Mouse (Mus musculus) embryonic facial prominence, embryonic 10.5 days (tissue): ENCODE data around the gene Ccdc188. TPM values are rescaled to one million over a fixed set of nuclear protein-coding genes. Genes with fewer than 3 reads are reported as not detected.

Experiments
- DNase-seq: peaks from one replicate; pipeline ENCODE4 v3.0.0-alpha.2; 2017; ENCODE audit warnings: low spot score
- H3K27ac ChIP-seq: fragments of 300-500 bp; sonication (generic); replicated peaks from 2 replicates; pipeline ENCODE4 v1.5.1; 2016; ENCODE audit warnings: mild to moderate bottlenecking
- H3K27me3 ChIP-seq: fragments of 300-500 bp; sonication (generic); replicated peaks from 2 replicates; pipeline ENCODE4 v1.6.1; 2016; ENCODE audit warnings: low read depth, mild to moderate bottlenecking; ENCODE audit not compliant: poor library complexity, severe bottlenecking
- H3K36me3 ChIP-seq: fragments of 300-500 bp; sonication (generic); replicated peaks from 2 replicates; pipeline ENCODE4 v1.6.1; 2016; ENCODE audit warnings: mild to moderate bottlenecking, moderate library complexity
- H3K4me1 ChIP-seq: fragments of 300-500 bp; sonication (generic); 2 replicates; pipeline ENCODE4 v1.6.1; 2016
- H3K4me3 ChIP-seq: fragments of 300-500 bp; sonication (generic); 2 replicates; pipeline ENCODE4 v1.5.1; 2016; ENCODE audit warnings: mild to moderate bottlenecking, moderate library complexity
- H3K9me3 ChIP-seq: fragments of 300-500 bp; sonication (generic); 2 replicates; pipeline ENCODE4 v1.6.1; 2016; ENCODE audit warnings: mild to moderate bottlenecking
- WGBS: fragments of 180-500 bp; shearing (Covaris S2); methylation state at CpG from one replicate; pipeline ENCODE4 v1.1.7; 2016; 5-methylcytosine and 5-hydroxymethylcytosine counted together
- polyA plus RNA-seq: library from polyadenylated mRNA; unstranded; fragments of >200 nt; fragmentation: Nextera tagmentation; extraction: Ambion mirVana; gene quantifications from 2 replicates; pipeline ENCODE4 v1.2.1, GENCODE M21; 2016

Ccdc188 gene
- polyA plus RNA-seq, 1 experiment from 2014 or later: not detected

DNA sequence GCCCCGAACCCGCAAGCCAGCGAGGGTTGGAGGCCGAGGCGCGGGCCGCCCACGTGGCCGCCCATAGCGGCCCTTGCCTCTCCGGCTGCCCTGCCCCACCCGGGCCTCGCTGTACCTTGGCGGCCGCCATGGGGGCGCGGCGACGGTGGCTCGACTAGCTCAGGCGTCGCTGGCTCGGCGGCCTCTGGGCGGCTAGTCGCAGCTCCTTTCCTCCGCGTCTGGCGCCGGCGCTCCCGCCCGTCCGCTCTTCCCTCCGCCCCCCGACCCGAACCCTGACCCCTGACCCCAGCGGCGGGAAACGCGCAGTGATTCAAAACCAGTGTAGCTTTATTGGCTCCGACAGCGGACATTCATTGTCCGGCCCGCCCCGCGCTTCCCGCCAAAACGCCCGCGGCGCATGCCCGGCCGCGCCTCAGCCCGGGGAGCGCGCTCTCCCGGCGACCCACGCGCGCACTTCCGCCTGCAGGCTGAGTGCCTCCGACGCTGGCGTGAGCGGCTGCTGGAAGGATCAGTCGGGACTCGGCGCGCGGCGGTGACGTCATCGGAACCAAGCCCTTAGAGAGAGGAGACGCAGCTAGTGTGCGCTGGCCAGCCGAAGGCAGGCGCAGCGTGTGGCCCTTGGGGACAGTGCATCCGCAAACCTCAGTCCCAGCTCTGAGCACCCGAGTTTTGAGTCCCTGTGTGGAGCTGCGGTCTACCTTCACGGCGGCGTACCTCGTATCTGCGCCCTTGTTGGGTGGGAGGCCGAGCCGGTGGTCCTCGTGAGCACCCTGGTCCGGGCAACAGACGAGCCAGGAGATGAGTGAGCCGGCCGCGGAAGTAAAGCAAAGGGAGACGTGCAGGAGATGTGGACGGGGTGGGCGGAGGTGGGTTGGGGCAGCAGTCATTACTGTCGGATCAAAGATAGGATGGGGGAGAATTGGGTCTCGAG lies 31.0 kb downstream of the Ccdc188 start, which contains the start of the genes Trmt2a and Ranbp1:
TSS of gene Trmt2a (plus strand) at position 247 of the 931 bp plus-strand sequence.
TSS of gene Ranbp1 (minus strand) at position 300 of the 931 bp plus-strand sequence.
- peak; percentile 99 for DNase-seq
- H3K4me3 ChIP-seq: peak within 1 kb of the TSS; percentile 77
- H3K9me3 ChIP-seq: no peaks in the 10 kb centered on the region
- under 1% methylated on average over 102 of the region's 102 CpGs for WGBS
- H3K4me1 ChIP-seq: peaks cover 47% of the 10 kb centered on the region
- peaks cover 73% of the 10 kb centered on the region for H3K36me3 ChIP-seq
- no peaks in the 10 kb centered on the region for H3K27me3 ChIP-seq
- H3K27ac ChIP-seq: peak within 1 kb of the TSS; percentile 96

GRCm38 (mm10) chr16:18249364-18249967 lies 31.8 kb downstream of the Ccdc188 start:
- Histone ChIP-seq H3K27ac (peak overlapping the region; percentile 96), H3K27me3 (no peaks in the 10 kb centered on the region), H3K9me3 (no peaks in the 10 kb centered on the region), H3K4me3 (peak overlapping the region; percentile 77), H3K4me1 (peaks cover 47% of the 10 kb centered on the region), H3K36me3 (peaks cover 73% of the 10 kb centered on the region)
- WGBS: 11% methylated on average over 27 of the region's 27 CpGs
- DNase-seq: peak; percentile 50

DNA sequence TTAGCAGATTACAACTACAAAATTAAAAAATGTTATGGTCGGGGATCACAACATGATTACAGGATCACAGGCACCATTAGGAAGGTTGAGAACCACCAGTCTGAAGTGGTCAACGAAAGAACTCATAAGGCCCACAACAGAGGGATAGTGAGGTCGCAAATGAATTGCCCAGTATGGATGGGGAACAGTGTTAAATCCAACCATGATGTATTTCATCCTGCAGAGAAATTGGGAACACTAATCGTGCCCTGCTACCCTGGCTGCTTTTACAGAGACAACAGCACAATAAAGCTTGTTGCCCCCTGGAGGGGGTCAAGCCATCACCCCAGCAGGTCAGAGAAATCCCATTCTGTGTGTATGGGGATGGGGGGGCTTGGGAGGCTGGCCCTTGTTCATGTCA lies 32.6 kb downstream of the Ccdc188 start:
- Histone ChIP-seq H3K9me3 (no peaks in the 10 kb centered on the region), H3K27me3 (no peaks in the 10 kb centered on the region), H3K36me3 (peaks cover 73% of the 10 kb centered on the region), H3K4me1 (peaks cover 45% of the 10 kb centered on the region), H3K27ac (0 out of 2 replicates have a peak overlapping the region, but pooled peaks have one; percentile 96), H3K4me3 (peak overlapping the region; percentile 77)
- 69% methylated on average over 4 of the region's 4 CpGs for WGBS
- DNase-seq: no peak

DNA sequence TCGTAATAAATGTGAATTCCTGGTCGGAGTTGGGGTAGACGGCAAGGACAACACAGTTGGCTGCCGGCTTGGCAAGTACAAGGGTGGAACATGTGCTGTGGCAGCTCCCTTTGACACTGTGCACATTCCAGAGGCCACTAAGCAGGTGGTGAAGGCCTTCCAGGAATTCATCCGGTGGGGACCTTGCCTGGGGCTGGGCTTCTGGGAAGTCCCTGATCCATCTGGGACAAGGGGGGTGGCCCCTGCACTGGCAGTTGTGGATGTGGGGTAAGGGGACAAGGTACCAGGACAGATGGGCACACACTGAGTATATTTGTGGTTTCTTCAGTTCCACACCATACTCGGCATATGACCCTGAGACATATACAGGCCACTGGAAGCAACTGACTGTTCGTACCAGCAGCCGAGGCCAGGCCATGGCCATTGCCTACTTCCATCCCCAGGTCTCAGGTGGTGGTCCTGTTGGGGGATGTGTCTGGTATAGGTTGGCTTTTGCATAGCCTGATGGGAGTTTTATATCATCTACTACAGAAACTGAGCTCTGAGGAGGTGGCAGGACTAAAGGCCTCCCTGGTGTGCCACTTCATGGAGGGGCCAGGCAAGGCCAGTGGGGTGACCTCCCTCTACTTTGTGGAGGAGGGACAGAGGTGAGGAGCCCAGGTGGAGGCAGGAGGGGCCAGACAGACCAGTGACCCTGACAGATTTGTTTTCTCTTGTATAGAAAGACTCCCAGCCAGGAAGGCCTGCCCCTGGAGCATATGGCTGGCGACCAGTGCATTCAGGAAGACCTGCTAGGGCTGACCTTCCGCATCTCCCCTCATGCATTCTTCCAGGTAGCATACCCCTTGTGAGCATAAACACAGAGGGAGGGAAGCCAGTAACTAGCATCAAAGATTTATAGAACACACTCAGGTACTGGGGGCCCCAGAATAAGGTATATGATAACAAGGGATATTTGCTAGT lies 33.4 kb downstream of the Ccdc188 start:
- Histone ChIP-seq H3K36me3 (peaks cover 73% of the 10 kb centered on the region), H3K27me3 (no peaks in the 10 kb centered on the region), H3K4me1 (peaks cover 38% of the 10 kb centered on the region), H3K4me3 (peak overlapping the region; percentile 77), H3K27ac (0 out of 2 replicates have a peak overlapping the region, but pooled peaks have one; percentile 2), H3K9me3 (no peaks in the 10 kb centered on the region)
- peak; percentile 31 for DNase-seq
- WGBS: 78% methylated on average over 10 of the region's 10 CpGs

DNA sequence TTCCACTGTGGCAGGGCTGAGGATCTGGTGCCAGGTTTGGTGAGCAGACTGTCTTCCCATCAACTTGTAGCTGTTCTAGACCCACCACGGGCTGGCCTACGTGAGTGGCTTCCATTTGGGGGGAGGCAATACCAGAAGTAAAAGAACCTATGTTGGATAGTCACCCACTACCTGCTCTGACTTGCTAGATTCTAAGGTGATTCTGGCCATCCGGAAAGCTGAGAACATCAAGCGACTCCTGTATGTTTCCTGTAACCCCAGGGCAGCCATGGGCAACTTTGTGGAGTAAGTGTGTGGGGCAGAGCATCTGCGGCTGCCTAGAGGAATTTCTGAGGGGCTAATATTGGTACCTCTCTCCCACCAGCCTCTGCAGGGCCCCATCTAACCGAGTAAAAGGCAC lies 35.1 kb downstream of the Ccdc188 start:
- Histone ChIP-seq H3K36me3 (peaks cover 78% of the 10 kb centered on the region), H3K9me3 (no peaks in the 10 kb centered on the region), H3K27me3 (no peaks in the 10 kb centered on the region), H3K4me1 (peaks cover 26% of the 10 kb centered on the region), H3K4me3 (no peak overlapping the region), H3K27ac (no peak overlapping the region)
- 90% methylated on average over 6 of the region's 6 CpGs for WGBS
- DNase-seq: no peak

- Histone ChIP-seq H3K36me3 (peaks cover 87% of the 10 kb centered on the region), H3K4me1 (peaks cover 26% of the 10 kb centered on the region), H3K4me3 (no peak overlapping the region), H3K27me3 (no peaks in the 10 kb centered on the region), H3K27ac (no peak overlapping the region), H3K9me3 (no peaks in the 10 kb centered on the region)
- DNase-seq: no peak
- WGBS: 92% methylated on average over 1 of the region's 1 CpGs
Observed at GRCm38 (mm10) chr16:18253866-18254265, 36.2 kb downstream of the Ccdc188 start.

DNA sequence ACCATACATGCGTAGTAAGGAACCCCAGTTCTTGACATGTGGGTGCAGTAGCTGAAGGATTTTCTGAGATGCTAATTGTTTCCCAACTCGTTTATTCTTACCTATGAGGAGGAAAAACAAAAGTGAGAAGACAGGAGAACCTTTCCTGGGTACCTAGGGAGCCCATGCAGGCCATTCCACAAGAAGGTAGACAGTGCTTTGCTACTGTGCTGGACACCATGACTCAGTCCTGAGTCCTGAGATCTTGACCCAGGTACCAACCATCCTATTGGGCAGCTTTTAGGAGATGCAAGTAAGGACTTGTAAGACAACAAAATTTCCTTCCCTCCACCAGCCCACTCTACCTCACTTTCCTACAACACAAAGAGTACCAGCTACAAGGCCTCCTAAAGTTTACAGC lies 40.5 kb downstream of the Ccdc188 start, which contains the start of gene Gm49776:
TSS of gene Gm49776 (minus strand) at position 101 of the 400 bp plus-strand sequence.
- H3K27ac ChIP-seq: no peak within 1 kb of the TSS
- no peaks in the 10 kb centered on the region for H3K9me3 ChIP-seq
- H3K27me3 ChIP-seq: no peaks in the 10 kb centered on the region
- 92% methylated on average over 2 of the region's 2 CpGs for WGBS
- peaks cover 98% of the 10 kb centered on the region for H3K36me3 ChIP-seq
- no peak within 1 kb of the TSS for H3K4me3 ChIP-seq
- no peaks in the 10 kb centered on the region for H3K4me1 ChIP-seq
- no peak for DNase-seq

DNA sequence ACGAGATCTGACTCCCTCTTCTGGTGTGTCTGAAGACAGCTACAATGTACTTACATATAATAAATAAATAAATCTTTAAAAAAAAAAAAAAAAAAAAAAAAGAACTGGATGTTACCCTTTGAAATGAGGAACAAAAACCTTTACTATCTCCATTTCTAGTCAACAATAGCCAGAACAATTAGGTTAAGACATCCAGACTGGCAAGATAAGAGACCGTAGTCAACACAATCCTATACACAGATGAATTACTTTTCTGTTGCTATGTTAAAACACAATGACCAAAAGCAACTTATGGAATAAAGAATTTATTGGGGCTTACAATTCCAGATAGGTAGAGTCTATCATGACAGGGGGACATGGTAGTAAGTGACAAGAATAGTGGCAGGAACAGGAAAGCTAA lies 47.3 kb downstream of the Ccdc188 start:
- H3K36me3 ChIP-seq: peaks cover 98% of the 10 kb centered on the region
- H3K27ac ChIP-seq: no peak overlapping the region
- 92% methylated on average over 2 of the region's 2 CpGs for WGBS
- no peaks in the 10 kb centered on the region for H3K27me3 ChIP-seq
- DNase-seq: no peak
- no peaks in the 10 kb centered on the region for H3K4me1 ChIP-seq
- no peaks in the 10 kb centered on the region for H3K9me3 ChIP-seq
- no peak overlapping the region for H3K4me3 ChIP-seq

- H3K4me3 ChIP-seq: no peak overlapping the region
- no peaks in the 10 kb centered on the region for H3K27me3 ChIP-seq
- WGBS: 93% methylated on average over 5 of the region's 5 CpGs
- peaks cover 99% of the 10 kb centered on the region for H3K36me3 ChIP-seq
- no peak for DNase-seq
- H3K27ac ChIP-seq: no peak overlapping the region
- H3K9me3 ChIP-seq: no peaks in the 10 kb centered on the region
- no peaks in the 10 kb centered on the region for H3K4me1 ChIP-seq
Observed at GRCm38 (mm10) chr16:18268182-18268581, 50.5 kb downstream of the Ccdc188 start.
